ENCODE assay signal across 10 mouse cellular contexts in the genomic region with DNA sequence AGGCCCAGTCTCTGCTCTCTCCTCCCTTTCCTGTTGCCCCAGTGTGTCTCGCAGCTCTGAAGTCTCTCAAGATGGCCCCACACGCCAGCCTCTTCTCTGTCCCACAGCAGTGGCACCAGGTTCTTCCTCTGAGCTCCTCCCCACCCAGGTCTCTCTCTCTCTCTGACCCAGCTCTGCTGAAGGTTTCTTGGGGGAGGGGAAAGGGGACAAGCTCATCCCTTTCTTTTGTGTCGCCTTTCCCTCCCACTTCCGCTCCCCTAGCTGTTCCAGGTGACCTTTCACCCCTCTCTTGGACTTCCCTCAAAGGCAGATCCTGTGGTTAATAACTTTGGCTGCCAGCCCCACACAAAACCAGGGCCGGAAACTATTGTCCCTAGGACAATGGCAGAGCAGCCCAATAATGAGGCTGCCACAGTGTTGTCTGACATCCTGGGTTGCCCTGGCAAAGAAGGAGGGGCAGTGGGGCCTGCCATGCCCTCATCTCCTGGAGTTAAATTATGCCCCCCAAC. TPM values are rescaled to one million over a fixed set of nuclear protein-coding genes. Genes with fewer than 3 reads are reported as not detected.
DNase-seq lines count a peak whose midpoint lies in the region; ATAC-seq lines count a peak whose summit lies in the region.
"Had no signal": no experiment of that assay in that cellular context is flagged by ENCODE, and none has a peak within 500 bp of the region (broad histone marks: within the 10 kb centered on the region; RNA-seq: fewer than 3 reads in every experiment).

No protein-coding gene starts in this region.

- ATAC-seq in embryonic facial prominence, embryonic 12.5 days (ENCODE audit: insufficient number of reproducible peaks, insufficient read depth, low FRiP score, low TSS enrichment): 0 out of 2 replicates have a peak, but pooled peaks have one; percentile 28
- peak; percentile 91 for ATAC-seq in hindbrain, embryonic 12.5 days (ENCODE audit: low FRiP score)
- peak; percentile 73 for ATAC-seq in lung, embryonic 15.5 days (ENCODE audit: borderline replicate concordance, extremely low read depth, low FRiP score, low TSS enrichment)
- ATAC-seq in stomach, embryonic 16.5 days (ENCODE audit: insufficient read depth, low FRiP score): peak; percentile 64
- no peak for ATAC-seq in megakaryocyte, adult 5-6 weeks (ENCODE audit: poor library complexity, severe bottlenecking)

- no peak overlapping the region for H3K9ac ChIP-seq in embryonic facial prominence, embryonic 12.5 days
- no peak overlapping the region for H3K9ac ChIP-seq in hindbrain, embryonic 12.5 days
- H3K9ac ChIP-seq in lung, embryonic 15.5 days: no peak overlapping the region
- H3K9ac ChIP-seq in stomach, embryonic 16.5 days (ENCODE audit: low read length): no peak overlapping the region

- no peaks in the 10 kb centered on the region for H3K27me3 ChIP-seq in embryonic facial prominence, embryonic 12.5 days
- peaks cover 64% of the 10 kb centered on the region for H3K27me3 ChIP-seq in hindbrain, embryonic 12.5 days
- no peaks in the 10 kb centered on the region for H3K27me3 ChIP-seq in lung, embryonic 15.5 days
- H3K27me3 ChIP-seq in stomach, embryonic 16.5 days (ENCODE audit: control insufficient read depth, insufficient read depth, low read length): no peaks in the 10 kb centered on the region

- no peak overlapping the region for H3K27ac ChIP-seq in embryonic facial prominence, embryonic 12.5 days
- H3K27ac ChIP-seq in hindbrain, embryonic 12.5 days: no peak overlapping the region
- H3K27ac ChIP-seq in lung, embryonic 15.5 days: 0 out of 2 replicates have a peak overlapping the region, but pooled peaks have one; percentile 12
- H3K27ac ChIP-seq in stomach, embryonic 16.5 days (ENCODE audit: low read length): no peak overlapping the region

- H3K36me3 ChIP-seq in embryonic facial prominence, embryonic 12.5 days: no peaks in the 10 kb centered on the region
- no peaks in the 10 kb centered on the region for H3K36me3 ChIP-seq in hindbrain, embryonic 12.5 days
- no peaks in the 10 kb centered on the region for H3K36me3 ChIP-seq in lung, embryonic 15.5 days
- no peaks in the 10 kb centered on the region for H3K36me3 ChIP-seq in stomach, embryonic 16.5 days (ENCODE audit: control insufficient read depth, insufficient read depth, low read length)

- H3K4me1 ChIP-seq in embryonic facial prominence, embryonic 12.5 days: peaks cover 5% of the 10 kb centered on the region; the same call in 1 of the 2 replicates
- peaks cover 16% of the 10 kb centered on the region for H3K4me1 ChIP-seq in hindbrain, embryonic 12.5 days
- peaks cover 9% of the 10 kb centered on the region; the same call in 1 of the 2 replicates for H3K4me1 ChIP-seq in lung, embryonic 15.5 days
- 0 out of 2 replicates have a peak, but pooled peaks cover 10% of the 10 kb centered on the region for H3K4me1 ChIP-seq in stomach, embryonic 16.5 days (ENCODE audit: control insufficient read depth, insufficient read depth, low read length)
- H3K4me1 ChIP-seq: megakaryocyte, embryonic 14.5 days had no signal

- H3K4me2 ChIP-seq in embryonic facial prominence, embryonic 12.5 days (replicated peaks): no peak overlapping the region
- no peak overlapping the region for H3K4me2 ChIP-seq in hindbrain, embryonic 12.5 days (replicated peaks)
- H3K4me2 ChIP-seq in lung, embryonic 15.5 days: no peak overlapping the region
- H3K4me2 ChIP-seq in stomach, embryonic 16.5 days (ENCODE audit: low read depth, low read length): no peak overlapping the region

- H3K9me3 ChIP-seq in embryonic facial prominence, embryonic 12.5 days: no peaks in the 10 kb centered on the region
- no peaks in the 10 kb centered on the region for H3K9me3 ChIP-seq in hindbrain, embryonic 12.5 days (replicated peaks)
- H3K9me3 ChIP-seq in lung, embryonic 15.5 days: no peaks in the 10 kb centered on the region
- no peaks in the 10 kb centered on the region for H3K9me3 ChIP-seq in stomach, embryonic 16.5 days (replicated peaks; ENCODE audit: control insufficient read depth, low read length)

- 37% methylated on average over 5 of the region's 5 CpGs for WGBS in embryonic facial prominence, embryonic 12.5 days
- WGBS in hindbrain, embryonic 12.5 days: 21% methylated on average over 5 of the region's 5 CpGs
- 49% methylated on average over 5 of the region's 5 CpGs for WGBS in lung, embryonic 15.5 days
- 58% methylated on average over 5 of the region's 5 CpGs for WGBS in stomach, embryonic 16.5 days

- DNase-seq in layer of hippocampus, adult 9-11 months: peak; percentile 2
- no peak for DNase-seq in layer of hippocampus, postnatal 36 days
- no peak for DNase-seq in frontal cortex, postnatal 25 days (ENCODE audit: low spot score in 2 of 2)

- H3K4me3 ChIP-seq in embryonic facial prominence, embryonic 12.5 days: no peak overlapping the region
- H3K4me3 ChIP-seq in hindbrain, embryonic 12.5 days: no peak overlapping the region
- H3K4me3 ChIP-seq in lung, embryonic 15.5 days: no peak overlapping the region
- no peak overlapping the region for H3K4me3 ChIP-seq in stomach, embryonic 16.5 days (replicated peaks; ENCODE audit: low read length)
- H3K4me3 ChIP-seq: megakaryocyte, embryonic 14.5 days had no signal

RNA-seq across cellular contexts. Expression of gene Pax8, which starts 27.6 kb away (rescaled TPM):
- not detected for total RNA-seq in layer of hippocampus, postnatal 36 days (2021)
- 0.27 and 0.29 TPM in 2 replicates for polyA plus RNA-seq in embryonic facial prominence, embryonic 12.5 days (2016; fragmentation: Nextera tagmentation; extraction: Ambion mirVana)
- polyA plus RNA-seq in hindbrain, embryonic 12.5 days (2016; fragmentation: Nextera tagmentation; extraction: Ambion mirVana): 27.1 and 39.0 TPM in 2 replicates
- 0.22 TPM in 1 of 2 replicates, not detected in the other for polyA plus RNA-seq in lung, embryonic 15.5 days (2015; fragmentation: Nextera tagmentation; extraction: Ambion mirVana)
- 0.17 and 0.67 TPM in 2 replicates for polyA plus RNA-seq in stomach, embryonic 16.5 days (2015; fragmentation: Nextera tagmentation; extraction: Ambion mirVana)
- total RNA-seq in megakaryocyte, adult 5-6 weeks (2015): 0.52 and 2.4 TPM in 2 replicates
- 0.24 and 0.48 TPM in 2 replicates for total RNA-seq in megakaryocyte, adult 5-6 weeks (2017)
- total RNA-seq: MEL had no signal

Comparison
In these comparisons a context has a peak if more than half of its experiments do, and no peak if none do; other contexts are left out.
1. RNA of gene Pax8, which starts 27.6 kb away (polyA plus RNA-seq): 27.1 to 39.0 TPM in hindbrain, embryonic 12.5 days; 0.27 to 0.29 TPM in embryonic facial prominence, embryonic 12.5 days, 0.22 TPM in lung, embryonic 15.5 days and 0.17 to 0.67 TPM in stomach, embryonic 16.5 days; every median in the first group is over 10 times any median in the second.